Mouse (Mus musculus) intestine, postnatal 0 days (tissue): ENCODE measurements around the gene Nr2c2ap. TPM values are rescaled to one million over a fixed set of nuclear protein-coding genes. Genes with fewer than 3 reads are reported as not detected.
A peak's percentile ranks its signal among the peaks of the same experiment; 100 is the strongest.

Source experiments
- ATAC-seq: fragments of 200-750 bp; cut with Nextera tagmentation; 2 replicates; pipeline ENCODE4 v1.8.0; 2017; ENCODE audit warnings: mild to moderate bottlenecking, moderate TSS enrichment, moderate library complexity
- H3K27ac ChIP-seq: fragments of 300-500 bp; sonication (generic); 2 replicates; pipeline ENCODE4 v1.5.1; 2014; ENCODE audit warnings: mild to moderate bottlenecking, low read depth, low read length, moderate library complexity
- H3K27me3 ChIP-seq: fragments of 300-500 bp; sonication (generic); replicated peaks from 2 replicates; pipeline ENCODE4 v1.6.1; 2014; ENCODE audit warnings: low read length, mixed read lengths; ENCODE audit not compliant: control insufficient read depth, insufficient read depth
- H3K36me3 ChIP-seq: fragments of 300-500 bp; sonication (generic); 2 replicates; pipeline ENCODE4 v1.6.1; 2014; ENCODE audit warnings: mild to moderate bottlenecking, moderate library complexity; ENCODE audit not compliant: control insufficient read depth, insufficient read depth
- H3K4me1 ChIP-seq: fragments of 300-500 bp; sonication (generic); replicated peaks from 2 replicates; pipeline ENCODE4 v1.6.1; 2014; ENCODE audit warnings: antibody characterized with exemption, low read length, mixed read lengths; ENCODE audit not compliant: control insufficient read depth, insufficient read depth
- H3K4me2 ChIP-seq: fragments of 300-500 bp; sonication (generic); replicated peaks from 2 replicates; pipeline ENCODE4 v1.6.1; 2014; ENCODE audit warnings: low read depth, mild to moderate bottlenecking, moderate library complexity
- H3K4me3 ChIP-seq: fragments of 300-500 bp; sonication (generic); 2 replicates; pipeline ENCODE4 v1.5.1; 2014; ENCODE audit warnings: low read depth, low read length
- H3K9ac ChIP-seq: fragments of 300-500 bp; sonication (generic); 2 replicates; pipeline ENCODE4 v1.6.1; 2014; ENCODE audit warnings: mild to moderate bottlenecking, low read depth, low read length
- H3K9me3 ChIP-seq: fragments of 300-500 bp; sonication (generic); 2 replicates; pipeline ENCODE4 v1.6.1; 2016; ENCODE audit warnings: mixed run types; ENCODE audit not compliant: control insufficient read depth
- CTCF ChIP-seq: sonication (generic); IDR thresholded peaks from 2 replicates; pipeline ENCODE4 v1.5.1; 2016; ENCODE audit warnings: low read depth, mild to moderate bottlenecking, control low read depth, antibody characterized with exemption, moderate library complexity
- WGBS: fragments of 180-500 bp; shearing (Covaris S2); extraction: QIAGEN DNeasy Blood & Tissue Kit; methylation state at CpG from one replicate; pipeline ENCODE4 v1.1.7; 2014; 5-methylcytosine and 5-hydroxymethylcytosine counted together
- polyA plus RNA-seq: library from polyadenylated mRNA; unstranded; fragments of >200 nt; fragmentation: Nextera tagmentation; extraction: Ambion mirVana; gene quantifications from 2 replicates; pipeline ENCODE4 v1.2.1, GENCODE M21; 2015

Nr2c2ap gene
- polyA plus RNA-seq, 1 experiment from 2014 or later: 44.1 TPM

- 7% methylated on average over 56 of the region's 56 CpGs for WGBS
- Histone ChIP-seq H3K4me2 (peak overlapping the region; percentile 39), H3K27ac (no peak overlapping the region), H3K9me3 (no peaks in the 10 kb centered on the region), H3K9ac (no peak overlapping the region), H3K4me3 (peak overlapping the region; percentile 27), H3K4me1 (no peaks in the 10 kb centered on the region), H3K36me3 (no peaks in the 10 kb centered on the region), H3K27me3 (peaks cover 77% of the 10 kb centered on the region)
- 0 out of 2 replicates have a peak, but pooled peaks have one; percentile 13 for ATAC-seq
- peak; percentile 79 for TF ChIP-seq CTCF
These were observed 43.1 kb upstream of the Nr2c2ap start for GRCm38 (mm10) chr8:70087836-70088650.

DNA sequence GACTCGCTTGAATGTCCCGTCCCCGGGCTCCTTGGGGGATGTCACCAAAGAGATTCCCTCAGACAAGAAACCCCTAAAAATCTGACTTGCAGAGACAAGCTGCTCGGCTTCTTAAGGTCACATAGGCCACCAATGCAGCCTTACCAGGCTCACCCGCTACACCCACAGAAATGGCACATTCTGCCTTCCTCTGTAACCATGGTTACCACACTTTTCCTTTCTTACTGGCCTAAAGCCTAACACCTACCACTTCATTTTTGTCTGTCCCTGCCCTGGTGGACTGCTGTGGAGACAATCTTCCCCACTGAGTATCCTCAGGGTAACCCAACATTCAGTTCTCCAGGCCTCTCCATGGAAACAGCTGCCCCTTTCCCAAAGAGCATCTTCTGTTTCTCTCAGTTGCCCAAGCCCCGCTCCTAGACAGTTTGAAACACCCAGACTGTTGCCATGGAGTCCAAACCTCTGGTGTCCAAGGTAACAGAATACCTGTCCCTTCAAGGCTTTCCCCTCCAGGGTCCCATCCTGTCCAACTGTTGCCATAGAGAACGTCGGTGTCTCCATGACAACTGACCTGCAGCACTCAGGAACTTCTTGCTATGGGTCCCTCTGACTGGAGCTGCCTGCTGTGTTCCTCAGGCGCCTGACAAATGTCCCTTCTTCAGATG, 41.7 kb upstream of the Nr2c2ap start:
- ATAC-seq: no peak
- TF ChIP-seq CTCF: no peak
- Histone ChIP-seq H3K27ac (no peak overlapping the region), H3K4me2 (no peak overlapping the region), H3K4me1 (no peaks in the 10 kb centered on the region), H3K4me3 (no peak overlapping the region), H3K36me3 (no peaks in the 10 kb centered on the region), H3K9ac (no peak overlapping the region), H3K9me3 (no peaks in the 10 kb centered on the region), H3K27me3 (peaks cover 64% of the 10 kb centered on the region)
- 59% methylated on average over 9 of the region's 9 CpGs for WGBS

DNA sequence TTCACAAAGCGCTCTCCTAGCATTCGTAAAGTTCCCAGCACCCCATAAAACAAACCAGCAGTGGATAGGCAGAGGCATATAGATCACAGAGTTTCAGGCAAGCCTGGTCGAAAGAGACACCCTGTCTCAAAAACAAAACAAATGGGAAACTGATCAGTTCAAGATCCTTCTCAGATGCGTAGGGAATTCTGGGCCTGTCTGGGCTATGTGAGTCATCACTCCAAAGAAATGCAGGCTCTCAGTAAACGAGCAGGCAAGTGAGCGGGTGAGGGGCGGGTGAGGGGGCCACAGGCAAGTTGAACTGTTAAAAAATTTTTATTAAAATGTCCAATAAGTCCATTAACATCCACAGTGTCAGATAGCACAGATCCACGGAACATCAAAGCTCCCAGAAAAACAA, 38.3 kb upstream of the Nr2c2ap start:
- WGBS: 56% methylated on average over 8 of the region's 8 CpGs
- Histone ChIP-seq H3K27me3 (peaks cover 30% of the 10 kb centered on the region), H3K9me3 (no peaks in the 10 kb centered on the region)

DNA sequence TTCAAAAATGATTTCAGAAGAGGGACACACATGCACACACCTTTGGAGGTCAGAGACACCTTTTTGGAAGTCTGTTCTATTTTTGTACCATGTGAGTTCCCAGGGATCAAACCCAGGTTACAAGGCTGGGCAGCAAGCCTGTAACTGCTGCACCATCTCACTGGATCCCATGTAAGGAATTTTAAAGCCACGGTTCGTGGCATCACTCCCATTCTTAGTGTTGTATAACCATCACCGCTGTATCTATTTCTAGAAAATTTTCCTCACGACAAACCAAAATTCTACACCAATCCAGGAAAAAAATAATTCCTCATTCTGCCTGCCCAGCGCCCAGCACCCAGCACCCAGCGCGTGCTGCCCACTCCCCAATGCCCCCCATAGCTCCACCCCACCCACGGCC, 31.9 kb upstream of the Nr2c2ap start:
- H3K4me1 ChIP-seq: no peaks in the 10 kb centered on the region
- H3K27me3 ChIP-seq: no peaks in the 10 kb centered on the region; the same call in 1 of the 2 replicates
- H3K4me2 ChIP-seq: no peak overlapping the region
- no peak overlapping the region for H3K4me3 ChIP-seq
- TF ChIP-seq CTCF: no peak
- no peak overlapping the region for H3K9ac ChIP-seq
- no peaks in the 10 kb centered on the region for H3K36me3 ChIP-seq
- no peaks in the 10 kb centered on the region for H3K9me3 ChIP-seq
- WGBS: 59% methylated on average over 8 of the region's 8 CpGs
- no peak overlapping the region for H3K27ac ChIP-seq
- ATAC-seq: no peak

More for the DNA sequence above, 38.3 kb upstream of the Nr2c2ap start:
- no peak for ATAC-seq
- Histone ChIP-seq H3K36me3 (no peaks in the 10 kb centered on the region), H3K4me1 (no peaks in the 10 kb centered on the region), H3K9ac (no peak overlapping the region), H3K4me3 (no peak overlapping the region), H3K27ac (no peak overlapping the region), H3K4me2 (no peak overlapping the region)
- no peak for TF ChIP-seq CTCF

- Histone ChIP-seq H3K9me3 (no peaks in the 10 kb centered on the region), H3K4me3 (no peak overlapping the region), H3K4me2 (no peak overlapping the region), H3K27me3 (no peaks in the 10 kb centered on the region; the same call in 1 of the 2 replicates), H3K9ac (no peak overlapping the region), H3K4me1 (no peaks in the 10 kb centered on the region), H3K27ac (no peak overlapping the region), H3K36me3 (no peaks in the 10 kb centered on the region)
- WGBS: 73% methylated on average over 8 of the region's 8 CpGs
- no peak for ATAC-seq
- TF ChIP-seq CTCF: no peak
These were observed 30.9 kb upstream of the Nr2c2ap start for GRCm38 (mm10) chr8:70100241-70100640.

GRCm38 (mm10) chr8:70104506-70104905, 26.6 kb upstream of the Nr2c2ap start:
- ATAC-seq: peak; percentile 46; the same call in 1 of the 2 replicates
- 11% methylated on average over 6 of the region's 6 CpGs for WGBS
- no peaks in the 10 kb centered on the region for H3K9me3 ChIP-seq
- H3K9ac ChIP-seq: no peak overlapping the region
- H3K36me3 ChIP-seq: no peaks in the 10 kb centered on the region
- H3K4me3 ChIP-seq: no peak overlapping the region
- no peaks in the 10 kb centered on the region for H3K4me1 ChIP-seq
- TF ChIP-seq CTCF: peak; percentile 84
- peaks cover 8% of the 10 kb centered on the region; the same call in 1 of the 2 replicates for H3K27me3 ChIP-seq
- no peak overlapping the region for H3K4me2 ChIP-seq
- no peak overlapping the region for H3K27ac ChIP-seq
